Mouse (Mus musculus): ENCODE results near the gene Slc38a2. TPM values are rescaled to one million over a fixed set of nuclear protein-coding genes. Genes with fewer than 3 reads are reported as not detected.

Slc38a2 gene
- total RNA-seq, 1 experiment, result 262 TPM

DNA sequence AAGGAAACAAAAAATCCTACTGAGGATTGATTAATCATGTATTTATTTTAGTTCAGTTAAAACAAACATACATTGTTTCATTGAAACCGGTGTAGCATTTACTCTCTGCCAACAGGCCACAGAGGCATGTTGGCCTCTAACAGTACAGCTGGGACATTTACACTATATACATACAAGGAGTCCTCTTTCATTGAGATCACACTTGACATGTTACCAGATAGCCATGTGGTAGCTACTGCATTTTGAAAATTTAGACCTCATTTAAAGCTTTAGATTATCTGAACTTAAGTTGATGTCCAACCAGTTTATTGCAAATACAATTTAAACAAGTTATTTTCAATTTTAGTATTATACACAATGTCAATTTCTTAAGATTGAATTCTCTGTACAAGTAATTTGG, 12.2 kb downstream of the Slc38a2 start:
- H3K4me1 ChIP-seq (ENCODE audit: control insufficient read depth in 2 of 2, insufficient read depth in 2 of 2, low read length in 2 of 2, poor library complexity in 1 of 2), result peaks cover 4 to 5% of the 10 kb centered on the region in 2 experiments; a peak in 2 of 4 replicates
- H3K4me3 ChIP-seq (ENCODE audit: insufficient read depth in 1 of 2, low read depth in 1 of 2, low read length in 2 of 2, poor library complexity in 1 of 2, severe bottlenecking in 1 of 2), result no peak overlapping the region
- no peak overlapping the region for H3K9ac ChIP-seq (ENCODE audit: insufficient read depth, low read depth, low read length, poor library complexity, severe bottlenecking)
- in situ Hi-C loops (cut with MboI; ENCODE audit: low sequenced_read_pairs in 2 of 2, unreplicated experiment in 2 of 2), result no loop called here
- TF ChIP-seq CHD2 (IDR thresholded peaks at IDR 0.05; ENCODE audit: low read depth, low read length), result 0 out of 2 replicates have a peak, but pooled peaks have one; percentile 8
- TF ChIP-seq ZC3H11A (IDR thresholded peaks at IDR 0.05; ENCODE audit: borderline replicate concordance, low read depth, low read length), result no peak
- DNase-seq (ENCODE audit: low read depth, low spot score), result no peak
- no peaks in the 10 kb centered on the region for H3K9me3 ChIP-seq (ENCODE audit: control insufficient read depth, insufficient read depth, low read depth, low read length)
- H3K27ac ChIP-seq (ENCODE audit: insufficient read depth, low read depth, low read length, poor library complexity, severe bottlenecking), result no peak overlapping the region
- H3K36me3 ChIP-seq (ENCODE audit: control insufficient read depth, insufficient read depth, low read length, poor library complexity, severe bottlenecking), result peaks cover 40% of the 10 kb centered on the region

GRCm38 (mm10) chr15:96686201-96687159, 13.1 kb downstream of the Slc38a2 start:
- in situ Hi-C loops (cut with MboI; ENCODE audit: low sequenced_read_pairs in 2 of 2, unreplicated experiment in 2 of 2), result no loop called here
- TF ChIP-seq CHD2 (IDR thresholded peaks at IDR 0.05; ENCODE audit: low read depth, low read length) (no peak; the same call in 1 of the 2 replicates), ZNF384 (IDR thresholded peaks at IDR 0.05; ENCODE audit: low read depth, low read length) (0 out of 2 replicates have a peak, but pooled peaks have one; percentile 31)
- H3K36me3 ChIP-seq (ENCODE audit: control insufficient read depth, insufficient read depth, low read length, poor library complexity, severe bottlenecking), result peaks cover 31% of the 10 kb centered on the region
- H3K4me3 ChIP-seq (ENCODE audit: insufficient read depth in 1 of 2, low read depth in 1 of 2, low read length in 2 of 2, poor library complexity in 1 of 2, severe bottlenecking in 1 of 2), result no peak overlapping the region
- no peak overlapping the region for H3K27ac ChIP-seq (ENCODE audit: insufficient read depth, low read depth, low read length, poor library complexity, severe bottlenecking)
- H3K9ac ChIP-seq (ENCODE audit: insufficient read depth, low read depth, low read length, poor library complexity, severe bottlenecking), result no peak overlapping the region
- peaks cover 4 to 5% of the 10 kb centered on the region in 2 experiments; a peak in 2 of 4 replicates for H3K4me1 ChIP-seq (ENCODE audit: control insufficient read depth in 2 of 2, insufficient read depth in 2 of 2, low read length in 2 of 2, poor library complexity in 1 of 2)
- no peak for DNase-seq (ENCODE audit: low read depth, low spot score)
- H3K9me3 ChIP-seq (ENCODE audit: control insufficient read depth, insufficient read depth, low read depth, low read length), result no peaks in the 10 kb centered on the region

- TF ChIP-seq CHD2 (IDR thresholded peaks at IDR 0.05; ENCODE audit: low read depth, low read length), result no peak
- no peak for TF ChIP-seq HCFC1 (IDR thresholded peaks at IDR 0.05; ENCODE audit: borderline replicate concordance, insufficient read depth, low read length)
- TF ChIP-seq MAFK (IDR thresholded peaks at IDR 0.05; ENCODE audit: insufficient read depth, low read depth, low read length), result no peak
- TF ChIP-seq ZNF384 (IDR thresholded peaks at IDR 0.05; ENCODE audit: low read depth, low read length), result no peak
- no peak for TF ChIP-seq ZC3H11A (IDR thresholded peaks at IDR 0.05; ENCODE audit: borderline replicate concordance, low read depth, low read length)
- Histone ChIP-seq H3K4me1 (ENCODE audit: control insufficient read depth in 2 of 2, insufficient read depth in 2 of 2, low read length in 2 of 2, poor library complexity in 1 of 2) (peaks cover 4 to 5% of the 10 kb centered on the region in 2 experiments; a peak in 2 of 4 replicates), H3K36me3 (ENCODE audit: control insufficient read depth, insufficient read depth, low read length, poor library complexity, severe bottlenecking) (peaks cover 19% of the 10 kb centered on the region), H3K9me3 (ENCODE audit: control insufficient read depth, insufficient read depth, low read depth, low read length) (no peaks in the 10 kb centered on the region), H3K9ac (ENCODE audit: insufficient read depth, low read depth, low read length, poor library complexity, severe bottlenecking) (no peak overlapping the region), H3K27ac (ENCODE audit: insufficient read depth, low read depth, low read length, poor library complexity, severe bottlenecking) (no peak overlapping the region), H3K4me3 (ENCODE audit: insufficient read depth in 1 of 2, low read depth in 1 of 2, low read length in 2 of 2, poor library complexity in 1 of 2, severe bottlenecking in 1 of 2) (no peak overlapping the region)
- DNase-seq (ENCODE audit: low read depth, low spot score), result no peak
- in situ Hi-C loops (cut with MboI; ENCODE audit: low sequenced_read_pairs in 2 of 2, unreplicated experiment in 2 of 2), result no loop called here
Observed at GRCm38 (mm10) chr15:96685273-96685672, 14.3 kb downstream of the Slc38a2 start.

GRCm38 (mm10) chr15:96684132-96684830, 15.2 kb downstream of the Slc38a2 start:
- in situ Hi-C loops (cut with MboI; ENCODE audit: low sequenced_read_pairs in 2 of 2, unreplicated experiment in 2 of 2), result no loop called here

More at GRCm38 (mm10) chr15:96684132-96684830, 15.2 kb downstream of the Slc38a2 start:
- no peaks in the 10 kb centered on the region for H3K9me3 ChIP-seq (ENCODE audit: control insufficient read depth, insufficient read depth, low read depth, low read length)
- H3K9ac ChIP-seq (ENCODE audit: insufficient read depth, low read depth, low read length, poor library complexity, severe bottlenecking), result no peak overlapping the region
- no peak overlapping the region for H3K4me3 ChIP-seq (ENCODE audit: insufficient read depth in 1 of 2, low read depth in 1 of 2, low read length in 2 of 2, poor library complexity in 1 of 2, severe bottlenecking in 1 of 2)
- TF ChIP-seq HCFC1 (IDR thresholded peaks at IDR 0.05; ENCODE audit: borderline replicate concordance, insufficient read depth, low read length) (no peak), MAFK (IDR thresholded peaks at IDR 0.05; ENCODE audit: insufficient read depth, low read depth, low read length) (0 out of 2 replicates have a peak, but pooled peaks have one; percentile 10), ZNF384 (IDR thresholded peaks at IDR 0.05; ENCODE audit: low read depth, low read length) (no peak)
- peaks cover 4 to 5% of the 10 kb centered on the region in 2 experiments; a peak in 2 of 4 replicates for H3K4me1 ChIP-seq (ENCODE audit: control insufficient read depth in 2 of 2, insufficient read depth in 2 of 2, low read length in 2 of 2, poor library complexity in 1 of 2)
- no peak overlapping the region for H3K27ac ChIP-seq (ENCODE audit: insufficient read depth, low read depth, low read length, poor library complexity, severe bottlenecking)
- peaks cover 12% of the 10 kb centered on the region for H3K36me3 ChIP-seq (ENCODE audit: control insufficient read depth, insufficient read depth, low read length, poor library complexity, severe bottlenecking)
- DNase-seq (ENCODE audit: low read depth, low spot score), result no peak
